Mouse (Mus musculus) liver, embryonic 14.5 days (tissue): Measurements from ENCODE around the gene Ttbk2. TPM values are rescaled to one million over a fixed set of nuclear protein-coding genes. Genes with fewer than 3 reads are reported as not detected.

Experiments used
- ATAC-seq: fragments of 200-750 bp; cut with Nextera tagmentation; 2 replicates; pipeline ENCODE4 v1.8.0; 2017; ENCODE audit warnings: moderate number of reproducible peaks, mild to moderate bottlenecking, moderate library complexity; ENCODE audit not compliant: insufficient read depth
- DNase-seq, 3 experiments: peaks; one replicate each; pipeline ENCODE4 v3.0.0-alpha.2; 2012 to 2013; ENCODE audit warnings: low read depth in 3 of 3, low spot score in 3 of 3
- H3K27ac ChIP-seq: fragments of 300-500 bp; sonication (generic); 2 replicates; pipeline ENCODE4 v1.5.1; 2014; ENCODE audit warnings: moderate library complexity, mild to moderate bottlenecking, control low read depth, inconsistent platforms
- H3K27me3 ChIP-seq: fragments of 300-500 bp; sonication (generic); 2 replicates; pipeline ENCODE4 v1.6.1; 2014; ENCODE audit warnings: mild to moderate bottlenecking, low read length, moderate library complexity; ENCODE audit not compliant: control insufficient read depth, insufficient read depth
- H3K36me3 ChIP-seq: fragments of 300-500 bp; sonication (generic); replicated peaks from 2 replicates; pipeline ENCODE4 v1.6.1; 2014; ENCODE audit warnings: low read depth; ENCODE audit not compliant: control insufficient read depth, insufficient read depth
- H3K4me1 ChIP-seq, 2 experiments: fragments of 200-500 bp in 1 of 2; fragments of 300-500 bp in 1 of 2; sonication (generic) in 1 of 2; replicated peaks; 2 replicates each; pipeline ENCODE4 v1.6.1; 2012 to 2014; ENCODE audit warnings: antibody characterized with exemption in 1 of 2, inconsistent platforms in 1 of 2, low read length in 1 of 2; ENCODE audit not compliant: control insufficient read depth in 2 of 2, insufficient read depth in 2 of 2
- H3K4me2 ChIP-seq: fragments of 300-500 bp; sonication (generic); 2 replicates; pipeline ENCODE4 v1.6.1; 2014; ENCODE audit warnings: low read depth, mild to moderate bottlenecking, control low read depth, moderate library complexity
- H3K4me3 ChIP-seq, 2 experiments: fragments of 200-500 bp in 1 of 2; fragments of 300-500 bp in 1 of 2; sonication (generic) in 1 of 2; 2 replicates each; pipeline ENCODE4 v1.5.1; 2012 to 2014; ENCODE audit warnings: low read depth in 2 of 2, low read length in 2 of 2, mild to moderate bottlenecking in 2 of 2, control low read depth in 1 of 2, inconsistent platforms in 1 of 2, moderate library complexity in 1 of 2; ENCODE audit not compliant: insufficient read depth in 1 of 2
- H3K9ac ChIP-seq: fragments of 300-500 bp; sonication (generic); replicated peaks from 2 replicates; pipeline ENCODE4 v1.6.1; 2014; ENCODE audit warnings: mild to moderate bottlenecking, control low read depth, moderate library complexity
- H3K9me3 ChIP-seq: fragments of 300-500 bp; sonication (generic); 2 replicates; pipeline ENCODE4 v1.6.1; 2016; ENCODE audit warnings: low read length, mixed read lengths; ENCODE audit not compliant: control insufficient read depth
- CTCF ChIP-seq: IDR thresholded peaks from 2 replicates; pipeline ENCODE4 v1.5.1; 2016; ENCODE audit warnings: antibody characterized with exemption, low read depth, control low read depth
- EP300 ChIP-seq: IDR thresholded peaks from 2 replicates; pipeline ENCODE4 v1.6.1; 2016; ENCODE audit warnings: antibody characterized with exemption, low read depth
- WGBS: fragments of 180-500 bp; shearing (Covaris S2); extraction: QIAGEN DNeasy Blood & Tissue Kit; methylation state at CpG from one replicate; pipeline ENCODE4 v1.1.7; 2014; ENCODE audit not compliant: insufficient replicate concordance; 5-methylcytosine and 5-hydroxymethylcytosine counted together
- polyA plus RNA-seq, 2 experiments: library from polyadenylated mRNA; depleted of rRNA in 1 of 2; stranded (reverse) in 1 of 2; unstranded in 1 of 2; fragments of >200 nt; fragmentation: Nextera tagmentation in 1 of 2; extraction: Ambion mirVana in 1 of 2; gene quantifications; 2 replicates each; pipeline versions ENCODE4 v1.2.1 to v1.2.3; 2012 to 2014

The Ttbk2 gene
- polyA plus RNA-seq, 2 experiments: 0.42 to 0.81 TPM

GRCm38 (mm10) chr2:120720821-120721220, 129.6 kb downstream of the Ttbk2 start:
- Histone ChIP-seq H3K27ac (no peak overlapping the region), H3K9me3 (no peaks in the 10 kb centered on the region), H3K36me3 (peaks cover 91% of the 10 kb centered on the region), H3K27me3 (no peaks in the 10 kb centered on the region), H3K9ac (no peak overlapping the region), H3K4me1 (peaks cover 0 to 10% of the 10 kb centered on the region in 2 experiments; a peak in 2 of 4 replicates), H3K4me3 (no peak overlapping the region), H3K4me2 (no peak overlapping the region)
- DNase-seq (no peak), ATAC-seq (no peak)
- WGBS: 89% methylated on average over 6 of the region's 6 CpGs
- no peak for TF ChIP-seq EP300
- no peak for TF ChIP-seq CTCF

- Histone ChIP-seq H3K27ac (no peak overlapping the region), H3K9ac (no peak overlapping the region), H3K27me3 (no peaks in the 10 kb centered on the region), H3K4me2 (no peak overlapping the region), H3K4me3 (no peak overlapping the region), H3K9me3 (no peaks in the 10 kb centered on the region), H3K36me3 (peaks cover 85% of the 10 kb centered on the region), H3K4me1 (no peaks in the 10 kb centered on the region)
- WGBS: 90% methylated on average over 8 of the region's 8 CpGs
- DNase-seq: no peak
- ATAC-seq: no peak
- no peak for TF ChIP-seq EP300
Observed at GRCm38 (mm10) chr2:120718496-120718895, 131.9 kb downstream of the Ttbk2 start.

GRCm38 (mm10) chr2:120713441-120713840, 137.0 kb downstream of the Ttbk2 start:
- Histone ChIP-seq H3K36me3 (peaks cover 39% of the 10 kb centered on the region), H3K4me1 (0 out of 4 replicates have a peak, but pooled peaks cover 2 to 3% of the 10 kb centered on the region in 2 experiments), H3K27ac (no peak overlapping the region), H3K27me3 (no peaks in the 10 kb centered on the region), H3K9me3 (no peaks in the 10 kb centered on the region), H3K4me2 (no peak overlapping the region), H3K4me3 (no peak overlapping the region), H3K9ac (no peak overlapping the region)
- DNase-seq (no peak), ATAC-seq (no peak)
- 91% methylated on average over 3 of the region's 3 CpGs for WGBS
- TF ChIP-seq EP300 (no peak), CTCF (no peak)

GRCm38 (mm10) chr2:120710948-120711347, 139.5 kb downstream of the Ttbk2 start:
- Histone ChIP-seq H3K4me1 (0 out of 4 replicates have a peak, but pooled peaks cover 2 to 3% of the 10 kb centered on the region in 2 experiments), H3K4me2 (no peak overlapping the region), H3K27me3 (no peaks in the 10 kb centered on the region), H3K9ac (no peak overlapping the region), H3K36me3 (peaks cover 17% of the 10 kb centered on the region), H3K27ac (no peak overlapping the region), H3K9me3 (no peaks in the 10 kb centered on the region), H3K4me3 (no peak overlapping the region)
- DNase-seq: no peak
- peak; percentile 33; the same call in 1 of the 2 replicates for ATAC-seq
- TF ChIP-seq EP300: no peak
- no peak for TF ChIP-seq CTCF
- WGBS: 37% methylated on average over 3 of the region's 3 CpGs

DNA sequence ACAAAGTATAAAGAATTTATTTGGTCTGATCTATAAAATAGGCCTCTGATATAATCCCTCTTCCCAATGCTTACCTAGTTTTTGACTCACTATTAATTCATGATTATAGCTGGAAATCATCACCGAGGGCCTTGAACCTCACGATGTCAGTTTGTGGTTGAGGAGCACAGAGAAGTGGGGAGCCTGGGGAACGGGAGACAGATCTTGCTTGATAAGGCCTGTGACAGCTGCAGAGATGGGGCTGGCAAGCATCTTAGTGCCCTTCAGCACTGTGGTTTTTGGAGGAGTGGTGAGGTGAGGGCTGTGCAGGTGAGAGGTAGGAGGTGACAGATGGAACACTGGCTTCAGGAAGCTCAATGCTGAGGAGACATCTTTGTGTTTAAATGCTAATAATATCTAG, 140.2 kb downstream of the Ttbk2 start:
- no peak overlapping the region for H3K4me2 ChIP-seq
- ATAC-seq (no peak), DNase-seq (no peak)
- 31% methylated on average over 3 of the region's 3 CpGs for WGBS
- 0 out of 4 replicates have a peak, but pooled peaks cover 2 to 3% of the 10 kb centered on the region in 2 experiments for H3K4me1 ChIP-seq
- H3K36me3 ChIP-seq: peaks cover 15% of the 10 kb centered on the region
- no peak overlapping the region for H3K9ac ChIP-seq
- H3K4me3 ChIP-seq: no peak overlapping the region
- TF ChIP-seq CTCF (no peak), EP300 (no peak)
- H3K27ac ChIP-seq: no peak overlapping the region
- no peaks in the 10 kb centered on the region for H3K27me3 ChIP-seq
- no peaks in the 10 kb centered on the region for H3K9me3 ChIP-seq
